Mouse (Mus musculus) thymus, postnatal 25 days (tissue): ENCODE measurements around the gene Dnah17.

Experiments
- DNase-seq: peaks from one replicate; pipeline ENCODE4 v3.0.0; 2022

The Dnah17 gene

GRCm38 (mm10) chr11:118084266-118084665 is 46.2 kb downstream of the Dnah17 start:
- peak; percentile 36 for DNase-seq

GRCm38 (mm10) chr11:118083811-118084210 is 46.6 kb downstream of the Dnah17 start:
- peak; percentile 74 for DNase-seq

GRCm38 (mm10) chr11:118082294-118082693 is 48.1 kb downstream of the Dnah17 start:
- no peak for DNase-seq

GRCm38 (mm10) chr11:118079750-118080149 is 50.7 kb downstream of the Dnah17 start:
- no peak for DNase-seq

- no peak for DNase-seq
Measured at GRCm38 (mm10) chr11:118076929-118077328, 53.5 kb downstream of the Dnah17 start.

- no peak for DNase-seq
Measured at GRCm38 (mm10) chr11:118075035-118075522, 55.4 kb downstream of the Dnah17 start.

GRCm38 (mm10) chr11:118071227-118071912 is 59.1 kb downstream of the Dnah17 start:
- peak; percentile 45 for DNase-seq

- DNase-seq = no peak
Measured at GRCm38 (mm10) chr11:118068812-118069332, 61.6 kb downstream of the Dnah17 start.

- no peak for DNase-seq
Measured at GRCm38 (mm10) chr11:118067588-118067987, 62.8 kb downstream of the Dnah17 start.

GRCm38 (mm10) chr11:118060038-118060437 is 70.4 kb downstream of the Dnah17 start:
- no peak for DNase-seq

- no peak for DNase-seq
Measured at GRCm38 (mm10) chr11:118058872-118059271, 71.6 kb downstream of the Dnah17 start.

- DNase-seq = no peak
Measured at GRCm38 (mm10) chr11:118058367-118058766, 72.1 kb downstream of the Dnah17 start.

- no peak for DNase-seq
Measured at GRCm38 (mm10) chr11:118050174-118050573, 80.3 kb downstream of the Dnah17 start.

- no peak for DNase-seq
Measured at GRCm38 (mm10) chr11:118049641-118050040, 80.8 kb downstream of the Dnah17 start.

- no peak for DNase-seq
Measured at GRCm38 (mm10) chr11:118043293-118043907, 87.0 kb downstream of the Dnah17 start.

- no peak for DNase-seq
Measured at GRCm38 (mm10) chr11:118042791-118043190, 87.6 kb downstream of the Dnah17 start.

GRCm38 (mm10) chr11:118035068-118035467 is 95.4 kb downstream of the Dnah17 start:
- DNase-seq = no peak

GRCm38 (mm10) chr11:118034395-118034794 is 96.0 kb downstream of the Dnah17 start:
- no peak for DNase-seq

- DNase-seq = no peak
Measured at GRCm38 (mm10) chr11:118031134-118031533, 99.3 kb downstream of the Dnah17 start.

GRCm38 (mm10) chr11:118029170-118029569 is 101.3 kb downstream of the Dnah17 start:
- no peak for DNase-seq

- DNase-seq = no peak
Measured at GRCm38 (mm10) chr11:118024111-118024510, 106.3 kb downstream of the Dnah17 start.

- DNase-seq = no peak
Measured at GRCm38 (mm10) chr11:118023475-118023874, 107.0 kb downstream of the Dnah17 start.

GRCm38 (mm10) chr11:118021806-118022205 is 108.6 kb downstream of the Dnah17 start:
- DNase-seq = peak; percentile 83

- DNase-seq = peak; percentile 52
Measured at GRCm38 (mm10) chr11:118018328-118018727, 112.1 kb downstream of the Dnah17 start.
